Mouse (Mus musculus): ENCODE data around the gene Ppfibp2. TPM values are rescaled to one million over a fixed set of nuclear protein-coding genes. Genes with fewer than 3 reads are reported as not detected.

Gene Ppfibp2
- polyA plus RNA-seq, 1 experiment from 2014 or later: 3.0 TPM

- H3K9me3 ChIP-seq (replicated peaks): no peaks in the 10 kb centered on the region
- H3K27me3 ChIP-seq: no peaks in the 10 kb centered on the region
- WGBS (ENCODE audit: insufficient replicate concordance): 18% methylated on average over 4 of the region's 4 CpGs
- H3K27ac ChIP-seq: peak overlapping the region; percentile 34; the same call in 1 of the 2 replicates
- no peak overlapping the region for H3K4me3 ChIP-seq (replicated peaks)
- 0 out of 2 replicates have a peak overlapping the region, but pooled peaks have one; percentile 40 for H3K4me2 ChIP-seq
- ATAC-seq (ENCODE audit: low read depth) (no peak), DNase-seq (no peak)
- no peak overlapping the region for H3K9ac ChIP-seq
- peaks cover 33% of the 10 kb centered on the region for H3K4me1 ChIP-seq (replicated peaks)
- H3K36me3 ChIP-seq: no peaks in the 10 kb centered on the region
Measured at GRCm38 (mm10) chr7:107665221-107665585, 70.2 kb downstream of the Ppfibp2 start.

- Histone ChIP-seq H3K9ac (no peak overlapping the region), H3K9me3 (replicated peaks) (no peaks in the 10 kb centered on the region), H3K4me2 (peak overlapping the region; percentile 40), H3K4me3 (replicated peaks) (peak overlapping the region; percentile 26; the same call in 1 of the 2 replicates), H3K36me3 (no peaks in the 10 kb centered on the region), H3K4me1 (replicated peaks) (peaks cover 33% of the 10 kb centered on the region), H3K27me3 (no peaks in the 10 kb centered on the region), H3K27ac (peak overlapping the region; percentile 34; the same call in 1 of the 2 replicates)
- 9% methylated on average over 9 of the region's 9 CpGs for WGBS (ENCODE audit: insufficient replicate concordance)
- DNase-seq (no peak), ATAC-seq (ENCODE audit: low read depth) (no peak)
Measured at GRCm38 (mm10) chr7:107665586-107666261, 70.7 kb downstream of the Ppfibp2 start.

- no peak overlapping the region for H3K9ac ChIP-seq
- H3K36me3 ChIP-seq: no peaks in the 10 kb centered on the region
- no peak for DNase-seq
Measured at GRCm38 (mm10) chr7:107666262-107666902, 71.4 kb downstream of the Ppfibp2 start.

GRCm38 (mm10) chr7:107668514-107668913 is 73.5 kb downstream of the Ppfibp2 start:
- Histone ChIP-seq H3K27ac (no peak overlapping the region), H3K4me2 (no peak overlapping the region), H3K9me3 (replicated peaks) (no peaks in the 10 kb centered on the region), H3K36me3 (no peaks in the 10 kb centered on the region), H3K4me1 (replicated peaks) (peaks cover 33% of the 10 kb centered on the region), H3K27me3 (no peaks in the 10 kb centered on the region), H3K4me3 (replicated peaks) (no peak overlapping the region), H3K9ac (no peak overlapping the region)
- DNase-seq (no peak), ATAC-seq (ENCODE audit: low read depth) (no peak)
- 55% methylated on average over 5 of the region's 5 CpGs for WGBS (ENCODE audit: insufficient replicate concordance)

More at GRCm38 (mm10) chr7:107666262-107666902, 71.4 kb downstream of the Ppfibp2 start:
- H3K4me2 ChIP-seq: peak overlapping the region; percentile 40
- no peak for ATAC-seq (ENCODE audit: low read depth)
- H3K27me3 ChIP-seq: no peaks in the 10 kb centered on the region
- H3K4me1 ChIP-seq (replicated peaks): peaks cover 33% of the 10 kb centered on the region
- 11% methylated on average over 13 of the region's 13 CpGs for WGBS (ENCODE audit: insufficient replicate concordance)
- H3K27ac ChIP-seq: no peak overlapping the region
- peak overlapping the region; percentile 26 for H3K4me3 ChIP-seq (replicated peaks)
- no peaks in the 10 kb centered on the region for H3K9me3 ChIP-seq (replicated peaks)

- WGBS (ENCODE audit: insufficient replicate concordance): 45% methylated on average over 3 of the region's 3 CpGs
- no peaks in the 10 kb centered on the region for H3K9me3 ChIP-seq (replicated peaks)
- H3K36me3 ChIP-seq: no peaks in the 10 kb centered on the region
- H3K27me3 ChIP-seq: no peaks in the 10 kb centered on the region
- no peak for DNase-seq
- no peak overlapping the region for H3K27ac ChIP-seq
- H3K4me2 ChIP-seq: no peak overlapping the region
- no peak for ATAC-seq (ENCODE audit: low read depth)
- peaks cover under 1% of the 10 kb centered on the region; the same call in 1 of the 2 replicates for H3K4me1 ChIP-seq (replicated peaks)
- H3K4me3 ChIP-seq (replicated peaks): no peak overlapping the region
- no peak overlapping the region for H3K9ac ChIP-seq
Measured at GRCm38 (mm10) chr7:107675224-107675623, 80.2 kb downstream of the Ppfibp2 start.

- Histone ChIP-seq H3K9me3 (replicated peaks) (no peaks in the 10 kb centered on the region), H3K4me2 (no peak overlapping the region), H3K4me1 (replicated peaks) (peaks cover 3% of the 10 kb centered on the region; the same call in 1 of the 2 replicates), H3K27me3 (no peaks in the 10 kb centered on the region), H3K9ac (no peak overlapping the region), H3K27ac (no peak overlapping the region), H3K36me3 (no peaks in the 10 kb centered on the region), H3K4me3 (replicated peaks) (no peak overlapping the region)
- 35% methylated on average over 6 of the region's 6 CpGs for WGBS (ENCODE audit: insufficient replicate concordance)
- ATAC-seq (ENCODE audit: low read depth): 0 out of 2 replicates have a peak, but pooled peaks have one; percentile 12
- DNase-seq: no peak
Measured at GRCm38 (mm10) chr7:107680151-107680852, 85.3 kb downstream of the Ppfibp2 start.

- H3K27ac ChIP-seq: no peak overlapping the region
- no peak for ATAC-seq (ENCODE audit: low read depth)
Measured at GRCm38 (mm10) chr7:107681306-107681705, 86.3 kb downstream of the Ppfibp2 start.

GRCm38 (mm10) chr7:107683162-107683561 is 88.2 kb downstream of the Ppfibp2 start:
- ATAC-seq (ENCODE audit: low read depth): no peak

More at GRCm38 (mm10) chr7:107681306-107681705, 86.3 kb downstream of the Ppfibp2 start:
- Histone ChIP-seq H3K9me3 (replicated peaks) (no peaks in the 10 kb centered on the region), H3K36me3 (no peaks in the 10 kb centered on the region), H3K4me1 (replicated peaks) (peaks cover 3% of the 10 kb centered on the region; the same call in 1 of the 2 replicates), H3K4me3 (replicated peaks) (no peak overlapping the region), H3K4me2 (no peak overlapping the region), H3K27me3 (no peaks in the 10 kb centered on the region), H3K9ac (no peak overlapping the region)
- DNase-seq: no peak
- WGBS (ENCODE audit: insufficient replicate concordance): 53% methylated on average over 2 of the region's 2 CpGs

GRCm38 (mm10) chr7:107683622-107684021 is 88.6 kb downstream of the Ppfibp2 start:
- no peak overlapping the region for H3K4me2 ChIP-seq
- ATAC-seq (ENCODE audit: low read depth) (no peak), DNase-seq (no peak)
- no peak overlapping the region for H3K27ac ChIP-seq
- no peaks in the 10 kb centered on the region for H3K27me3 ChIP-seq
- H3K36me3 ChIP-seq: no peaks in the 10 kb centered on the region
- no peak overlapping the region for H3K4me3 ChIP-seq (replicated peaks)
- whole genome bisulfite sequencing (ENCODE audit: insufficient replicate concordance): 55% methylated on average over 3 of the region's 3 CpGs
- no peaks in the 10 kb centered on the region for H3K9me3 ChIP-seq (replicated peaks)
- no peak overlapping the region for H3K9ac ChIP-seq
- peaks cover 3% of the 10 kb centered on the region; the same call in 1 of the 2 replicates for H3K4me1 ChIP-seq (replicated peaks)

More at GRCm38 (mm10) chr7:107683162-107683561, 88.2 kb downstream of the Ppfibp2 start:
- WGBS (ENCODE audit: insufficient replicate concordance): 54% methylated on average over 4 of the region's 4 CpGs
- H3K4me2 ChIP-seq: no peak overlapping the region
- peaks cover 3% of the 10 kb centered on the region; the same call in 1 of the 2 replicates for H3K4me1 ChIP-seq (replicated peaks)
- H3K9ac ChIP-seq: no peak overlapping the region
- H3K36me3 ChIP-seq: no peaks in the 10 kb centered on the region
- DNase-seq: no peak
- no peaks in the 10 kb centered on the region for H3K9me3 ChIP-seq (replicated peaks)
- no peak overlapping the region for H3K4me3 ChIP-seq (replicated peaks)
- no peak overlapping the region for H3K27ac ChIP-seq
- H3K27me3 ChIP-seq: no peaks in the 10 kb centered on the region

GRCm38 (mm10) chr7:107685238-107685954 is 90.4 kb downstream of the Ppfibp2 start:
- DNase-seq (no peak), ATAC-seq (ENCODE audit: low read depth) (no peak)
- Histone ChIP-seq H3K4me3 (replicated peaks) (no peak overlapping the region), H3K27ac (no peak overlapping the region), H3K9ac (no peak overlapping the region), H3K4me1 (replicated peaks) (0 out of 2 replicates have a peak, but pooled peaks cover under 1% of the 10 kb centered on the region), H3K4me2 (no peak overlapping the region), H3K9me3 (replicated peaks) (no peaks in the 10 kb centered on the region), H3K36me3 (no peaks in the 10 kb centered on the region), H3K27me3 (no peaks in the 10 kb centered on the region)
- WGBS (ENCODE audit: insufficient replicate concordance): 57% methylated on average over 8 of the region's 8 CpGs

- no peak overlapping the region for H3K4me3 ChIP-seq (replicated peaks)
- no peak overlapping the region for H3K4me2 ChIP-seq
- H3K27ac ChIP-seq: no peak overlapping the region
- H3K36me3 ChIP-seq: no peaks in the 10 kb centered on the region
- H3K27me3 ChIP-seq: no peaks in the 10 kb centered on the region
- no peaks in the 10 kb centered on the region; the same call in 1 of the 2 replicates for H3K4me1 ChIP-seq (replicated peaks)
- H3K9ac ChIP-seq: no peak overlapping the region
- no peak for ATAC-seq (ENCODE audit: low read depth)
- no peaks in the 10 kb centered on the region for H3K9me3 ChIP-seq (replicated peaks)
- WGBS (ENCODE audit: insufficient replicate concordance): 78% methylated on average over 7 of the region's 7 CpGs
- no peak for DNase-seq
Measured at GRCm38 (mm10) chr7:107685955-107686285, 90.9 kb downstream of the Ppfibp2 start.
